Mouse (Mus musculus): ENCODE measurements around the gene Mob3b. TPM values are rescaled to one million over a fixed set of nuclear protein-coding genes. Genes with fewer than 3 reads are reported as not detected.

Mob3b gene
- polyA plus RNA-seq, 1 experiment from 2014 or later, result 3.8 TPM

GRCm38 (mm10) chr4:35169571-35170125 lies 12.4 kb upstream of the Mob3b start:
- H3K9ac ChIP-seq, result no peak overlapping the region
- H3K36me3 ChIP-seq, result no peaks in the 10 kb centered on the region
- ATAC-seq (ENCODE audit: extremely low read depth, insufficient number of reproducible peaks, low FRiP score, low TSS enrichment), result no peak
- 63% methylated on average over 13 of the region's 13 CpGs for WGBS
- H3K4me1 ChIP-seq, result no peaks in the 10 kb centered on the region
- no peak overlapping the region for H3K27ac ChIP-seq (replicated peaks)
- no peak overlapping the region for H3K4me2 ChIP-seq
- no peaks in the 10 kb centered on the region for H3K27me3 ChIP-seq (replicated peaks)
- no peaks in the 10 kb centered on the region for H3K9me3 ChIP-seq
- no peak overlapping the region for H3K4me3 ChIP-seq

GRCm38 (mm10) chr4:35167855-35168254 lies 10.6 kb upstream of the Mob3b start:
- no peak overlapping the region for H3K27ac ChIP-seq (replicated peaks)
- ATAC-seq (ENCODE audit: extremely low read depth, insufficient number of reproducible peaks, low FRiP score, low TSS enrichment), result no peak
- no peaks in the 10 kb centered on the region for H3K4me1 ChIP-seq
- H3K27me3 ChIP-seq (replicated peaks), result no peaks in the 10 kb centered on the region
- H3K9ac ChIP-seq, result no peak overlapping the region
- H3K9me3 ChIP-seq, result no peaks in the 10 kb centered on the region
- H3K4me3 ChIP-seq, result no peak overlapping the region
- WGBS, result 79% methylated on average over 5 of the region's 5 CpGs
- no peak overlapping the region for H3K4me2 ChIP-seq
- no peaks in the 10 kb centered on the region for H3K36me3 ChIP-seq

GRCm38 (mm10) chr4:35165947-35166346 lies 8.7 kb upstream of the Mob3b start:
- WGBS, result 82% methylated on average over 3 of the region's 3 CpGs
- Histone ChIP-seq H3K27me3 (replicated peaks) (no peaks in the 10 kb centered on the region), H3K9me3 (no peaks in the 10 kb centered on the region), H3K4me3 (no peak overlapping the region), H3K27ac (replicated peaks) (no peak overlapping the region), H3K4me1 (no peaks in the 10 kb centered on the region), H3K9ac (no peak overlapping the region), H3K4me2 (no peak overlapping the region), H3K36me3 (no peaks in the 10 kb centered on the region)
- ATAC-seq (ENCODE audit: extremely low read depth, insufficient number of reproducible peaks, low FRiP score, low TSS enrichment), result no peak

GRCm38 (mm10) chr4:35165275-35165674 lies 8.0 kb upstream of the Mob3b start:
- Histone ChIP-seq H3K4me2 (no peak overlapping the region), H3K4me1 (no peaks in the 10 kb centered on the region), H3K9me3 (no peaks in the 10 kb centered on the region), H3K27ac (replicated peaks) (no peak overlapping the region), H3K9ac (no peak overlapping the region), H3K4me3 (no peak overlapping the region), H3K36me3 (no peaks in the 10 kb centered on the region), H3K27me3 (replicated peaks) (no peaks in the 10 kb centered on the region)
- WGBS, result 71% methylated on average over 2 of the region's 2 CpGs
- ATAC-seq (ENCODE audit: extremely low read depth, insufficient number of reproducible peaks, low FRiP score, low TSS enrichment), result no peak

GRCm38 (mm10) chr4:35157815-35158214 lies 531 bp upstream of the Mob3b start:
- ATAC-seq (ENCODE audit: extremely low read depth, insufficient number of reproducible peaks, low FRiP score, low TSS enrichment), result no peak
- H3K4me2 ChIP-seq, result peak overlapping the region; percentile 95
- H3K4me3 ChIP-seq, result no peak overlapping the region
- no peak overlapping the region for H3K27ac ChIP-seq (replicated peaks)
- H3K36me3 ChIP-seq, result no peaks in the 10 kb centered on the region
- peaks cover 9% of the 10 kb centered on the region for H3K4me1 ChIP-seq
- WGBS, result 45% methylated on average over 11 of the region's 11 CpGs
- no peaks in the 10 kb centered on the region for H3K9me3 ChIP-seq
- H3K27me3 ChIP-seq (replicated peaks), result peaks cover 6% of the 10 kb centered on the region; the same call in 1 of the 2 replicates
- no peak overlapping the region for H3K9ac ChIP-seq

GRCm38 (mm10) chr4:35156149-35156611 lies 1.1 kb downstream of the Mob3b start:
- H3K27ac ChIP-seq (replicated peaks), result 0 out of 2 replicates have a peak overlapping the region, but pooled peaks have one; percentile 22
- WGBS, result under 1% methylated on average over 26 of the region's 26 CpGs
- peak; percentile 51; the same call in 1 of the 2 replicates for ATAC-seq (ENCODE audit: extremely low read depth, insufficient number of reproducible peaks, low FRiP score, low TSS enrichment)

GRCm38 (mm10) chr4:35155132-35155922 lies 2.0 kb downstream of the Mob3b start:
- Histone ChIP-seq H3K4me2 (peak overlapping the region; percentile 95), H3K4me3 (peak overlapping the region; percentile 63), H3K36me3 (no peaks in the 10 kb centered on the region), H3K27ac (replicated peaks) (no peak overlapping the region), H3K4me1 (peaks cover 9% of the 10 kb centered on the region), H3K9me3 (no peaks in the 10 kb centered on the region), H3K9ac (peak overlapping the region; percentile 84), H3K27me3 (replicated peaks) (peaks cover 10% of the 10 kb centered on the region; the same call in 1 of the 2 replicates)
- no peak for ATAC-seq (ENCODE audit: extremely low read depth, insufficient number of reproducible peaks, low FRiP score, low TSS enrichment)
- WGBS, result 23% methylated on average over 20 of the region's 20 CpGs

More at GRCm38 (mm10) chr4:35156149-35156611, 1.1 kb downstream of the Mob3b start:
- no peaks in the 10 kb centered on the region for H3K9me3 ChIP-seq
- peak overlapping the region; percentile 63 for H3K4me3 ChIP-seq
- peaks cover 9% of the 10 kb centered on the region for H3K4me1 ChIP-seq
- H3K9ac ChIP-seq, result peak overlapping the region; percentile 84
- peaks cover 10% of the 10 kb centered on the region; the same call in 1 of the 2 replicates for H3K27me3 ChIP-seq (replicated peaks)
- no peaks in the 10 kb centered on the region for H3K36me3 ChIP-seq
- H3K4me2 ChIP-seq, result peak overlapping the region; percentile 95

- Histone ChIP-seq H3K9me3 (no peaks in the 10 kb centered on the region), H3K4me3 (no peak overlapping the region), H3K4me1 (peaks cover 9% of the 10 kb centered on the region), H3K4me2 (no peak overlapping the region), H3K36me3 (no peaks in the 10 kb centered on the region), H3K9ac (no peak overlapping the region), H3K27me3 (replicated peaks) (peaks cover 10% of the 10 kb centered on the region; the same call in 1 of the 2 replicates), H3K27ac (replicated peaks) (no peak overlapping the region)
- ATAC-seq (ENCODE audit: extremely low read depth, insufficient number of reproducible peaks, low FRiP score, low TSS enrichment), result no peak
- WGBS, result 55% methylated on average over 3 of the region's 3 CpGs
These were observed 3.2 kb downstream of the Mob3b start for GRCm38 (mm10) chr4:35154051-35154450.

GRCm38 (mm10) chr4:35151756-35152155 lies 5.5 kb downstream of the Mob3b start, which contains the start of gene Ifnk:
Ifnk (plus strand) TSS chr4:35152056.
- H3K4me3 ChIP-seq, result no peak within 1 kb of the TSS
- no peak within 1 kb of the TSS for H3K9ac ChIP-seq
- H3K27me3 ChIP-seq (replicated peaks), result peaks cover 10% of the 10 kb centered on the region; the same call in 1 of the 2 replicates
- no peak for ATAC-seq (ENCODE audit: extremely low read depth, insufficient number of reproducible peaks, low FRiP score, low TSS enrichment)
- no peak within 1 kb of the TSS for H3K27ac ChIP-seq (replicated peaks)
- H3K4me1 ChIP-seq, result peaks cover 9% of the 10 kb centered on the region
- WGBS, result 67% methylated on average over 4 of the region's 4 CpGs
- H3K9me3 ChIP-seq, result no peaks in the 10 kb centered on the region
- H3K36me3 ChIP-seq, result no peaks in the 10 kb centered on the region
- H3K4me2 ChIP-seq, result no peak within 1 kb of the TSS

- Histone ChIP-seq H3K9ac (no peak overlapping the region), H3K4me3 (no peak overlapping the region), H3K4me1 (peaks cover 5% of the 10 kb centered on the region), H3K27me3 (replicated peaks) (peaks cover 10% of the 10 kb centered on the region; the same call in 1 of the 2 replicates), H3K36me3 (no peaks in the 10 kb centered on the region), H3K4me2 (no peak overlapping the region), H3K27ac (replicated peaks) (no peak overlapping the region), H3K9me3 (no peaks in the 10 kb centered on the region)
- no peak for ATAC-seq (ENCODE audit: extremely low read depth, insufficient number of reproducible peaks, low FRiP score, low TSS enrichment)
- WGBS, result 66% methylated on average over 3 of the region's 3 CpGs
These were observed 6.6 kb downstream of the Mob3b start for GRCm38 (mm10) chr4:35150706-35151105.

GRCm38 (mm10) chr4:35148326-35148725 lies 9.0 kb downstream of the Mob3b start:
- 76% methylated on average over 4 of the region's 4 CpGs for WGBS
- Histone ChIP-seq H3K27me3 (replicated peaks) (0 out of 2 replicates have a peak, but pooled peaks cover 4% of the 10 kb centered on the region), H3K27ac (replicated peaks) (no peak overlapping the region), H3K4me1 (no peaks in the 10 kb centered on the region), H3K4me3 (no peak overlapping the region), H3K9me3 (no peaks in the 10 kb centered on the region), H3K9ac (no peak overlapping the region), H3K36me3 (no peaks in the 10 kb centered on the region), H3K4me2 (no peak overlapping the region)
- no peak for ATAC-seq (ENCODE audit: extremely low read depth, insufficient number of reproducible peaks, low FRiP score, low TSS enrichment)

Data from heart, embryonic 13.5 days (tissue).